Mouse (Mus musculus) embryonic facial prominence, embryonic 11.5 days (tissue): ENCODE data around the gene Rcsd1. TPM values are rescaled to one million over a fixed set of nuclear protein-coding genes. Genes with fewer than 3 reads are reported as not detected.

ENCODE experiments used
- ATAC-seq: fragments of 200-750 bp; cut with Nextera tagmentation; replicated peaks from 2 replicates; pipeline ENCODE4 v1.8.0; 2017; ENCODE audit warnings: low read depth; ENCODE audit not compliant: insufficient number of reproducible peaks, low FRiP score, low TSS enrichment
- DNase-seq: peaks from one replicate; pipeline ENCODE4 v3.0.0-alpha.2; 2015; ENCODE audit warnings: low spot score
- H3K27ac ChIP-seq: fragments of 300-500 bp; sonication (generic); replicated peaks from 2 replicates; pipeline ENCODE4 v1.5.1; 2014; ENCODE audit warnings: mild to moderate bottlenecking, low read depth, low read length, control low read depth
- H3K27me3 ChIP-seq: fragments of 300-500 bp; sonication (generic); 2 replicates; pipeline ENCODE4 v1.6.1; 2014; ENCODE audit warnings: mild to moderate bottlenecking, low read length, moderate library complexity, mixed read lengths; ENCODE audit not compliant: control insufficient read depth, insufficient read depth
- H3K36me3 ChIP-seq: fragments of 300-500 bp; sonication (generic); replicated peaks from 2 replicates; pipeline ENCODE4 v1.6.1; 2014; ENCODE audit warnings: low read depth, mild to moderate bottlenecking, low read length, moderate library complexity, mixed read lengths; ENCODE audit not compliant: control insufficient read depth, insufficient read depth
- H3K4me1 ChIP-seq: fragments of 300-500 bp; sonication (generic); 2 replicates; pipeline ENCODE4 v1.6.1; 2014; ENCODE audit warnings: low read length, mixed read lengths; ENCODE audit not compliant: control insufficient read depth, insufficient read depth
- H3K4me2 ChIP-seq: fragments of 300-500 bp; sonication (generic); 2 replicates; pipeline ENCODE4 v1.6.1; 2014; ENCODE audit warnings: low read depth, mild to moderate bottlenecking, control low read depth, low read length, moderate library complexity
- H3K4me3 ChIP-seq: fragments of 300-500 bp; sonication (generic); 2 replicates; pipeline ENCODE4 v1.5.1; 2014; ENCODE audit warnings: low read depth, low read length, control low read depth
- H3K9ac ChIP-seq: fragments of 300-500 bp; sonication (generic); replicated peaks from 2 replicates; pipeline ENCODE4 v1.6.1; 2014; ENCODE audit warnings: mild to moderate bottlenecking, control low read depth, low read length
- H3K9me3 ChIP-seq: fragments of 300-500 bp; sonication (generic); replicated peaks from 2 replicates; pipeline ENCODE4 v1.6.1; 2016; ENCODE audit warnings: mild to moderate bottlenecking, low read length, inconsistent platforms, mixed read lengths; ENCODE audit not compliant: control insufficient read depth
- WGBS: fragments of 180-500 bp; shearing (Covaris S2); extraction: QIAGEN DNeasy Blood & Tissue Kit; methylation state at CpG from one replicate; pipeline ENCODE4 v1.1.7; 2014; 5-methylcytosine and 5-hydroxymethylcytosine counted together
- polyA plus RNA-seq: library from polyadenylated mRNA; unstranded; fragments of >200 nt; fragmentation: Nextera tagmentation; extraction: Ambion mirVana; gene quantifications from 2 replicates; pipeline ENCODE4 v1.2.1, GENCODE M21; 2014

Gene Rcsd1
- polyA plus RNA-seq, 1 experiment from 2014 or later, result 8.3 TPM

DNA sequence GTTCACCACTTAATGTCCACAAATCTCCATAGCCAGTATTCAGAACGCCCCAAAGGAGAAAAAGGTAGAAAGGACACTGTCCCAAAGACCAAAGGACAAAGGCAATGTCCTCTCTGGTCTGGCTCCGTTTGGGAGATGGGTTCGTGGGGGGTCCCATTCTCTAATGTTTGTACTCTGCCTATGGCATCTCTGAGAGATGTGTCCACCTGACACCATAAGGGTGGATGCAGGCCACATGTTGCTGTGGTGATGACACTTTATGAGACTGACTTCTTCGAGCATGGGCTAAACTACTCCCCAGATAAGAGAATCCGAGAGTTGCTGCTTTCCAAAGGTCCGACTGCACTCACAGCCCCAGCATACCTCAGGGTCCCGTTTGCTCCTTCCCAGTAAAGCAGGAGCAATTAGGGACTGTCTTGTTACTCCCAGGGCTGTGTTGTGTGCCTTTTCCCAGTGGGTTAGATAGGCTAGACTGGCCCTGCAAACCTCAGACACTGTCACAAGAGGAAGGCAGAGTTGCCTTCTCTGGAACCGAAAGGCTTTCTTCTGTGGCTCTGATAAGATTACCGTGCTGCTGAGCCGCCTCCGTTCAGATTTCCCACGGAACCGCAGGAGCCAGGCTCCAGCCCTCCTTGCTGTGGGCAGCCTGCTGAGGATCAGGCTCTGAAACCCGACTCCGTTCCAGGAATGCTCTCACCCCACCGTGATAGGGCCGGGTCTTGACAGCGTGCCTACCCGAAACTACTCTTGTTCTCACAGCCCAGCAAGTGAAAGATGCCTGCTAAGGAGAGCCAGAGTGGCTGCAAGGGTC lies 7.1 kb downstream of the Rcsd1 start:
- Histone ChIP-seq H3K27me3 (peaks cover 2% of the 10 kb centered on the region; the same call in 1 of the 2 replicates), H3K27ac (no peak overlapping the region), H3K9me3 (no peaks in the 10 kb centered on the region), H3K9ac (no peak overlapping the region), H3K4me3 (no peak overlapping the region), H3K36me3 (no peaks in the 10 kb centered on the region), H3K4me1 (peaks cover 3% of the 10 kb centered on the region), H3K4me2 (peak overlapping the region; percentile 40)
- 13% methylated on average over 19 of the region's 19 CpGs for WGBS
- DNase-seq (peak; percentile 80), ATAC-seq (peak; percentile 49)

DNA sequence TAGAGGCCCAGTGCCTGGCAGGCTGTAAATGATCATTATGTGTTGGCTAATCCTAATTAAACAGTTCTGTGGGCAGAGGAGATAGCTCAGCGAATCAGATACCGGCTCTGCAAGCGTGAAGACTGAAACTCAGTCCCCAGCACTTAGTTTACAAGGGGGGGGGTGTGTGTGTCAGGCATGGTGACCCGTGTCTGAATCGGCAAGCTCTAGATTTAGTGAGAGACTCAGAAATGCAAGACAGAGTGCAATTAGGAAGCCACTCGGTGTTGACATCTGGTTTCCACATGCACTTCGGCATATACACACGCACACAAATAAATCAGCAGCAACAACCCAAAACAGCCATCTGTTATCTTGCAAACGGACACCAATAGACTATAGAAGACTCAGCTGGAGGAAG lies 8.0 kb downstream of the Rcsd1 start:
- H3K4me1 ChIP-seq, result peaks cover 3% of the 10 kb centered on the region
- no peaks in the 10 kb centered on the region for H3K27me3 ChIP-seq
- ATAC-seq (no peak), DNase-seq (no peak)
- no peaks in the 10 kb centered on the region for H3K36me3 ChIP-seq
- no peak overlapping the region for H3K27ac ChIP-seq
- H3K4me2 ChIP-seq, result no peak overlapping the region
- no peak overlapping the region for H3K4me3 ChIP-seq
- H3K9ac ChIP-seq, result no peak overlapping the region
- no peaks in the 10 kb centered on the region for H3K9me3 ChIP-seq
- WGBS, result 51% methylated on average over 9 of the region's 9 CpGs

- DNase-seq (no peak), ATAC-seq (no peak)
- Histone ChIP-seq H3K27me3 (no peaks in the 10 kb centered on the region), H3K4me3 (no peak overlapping the region), H3K4me2 (no peak overlapping the region), H3K9me3 (no peaks in the 10 kb centered on the region), H3K27ac (no peak overlapping the region), H3K4me1 (peaks cover 3% of the 10 kb centered on the region), H3K36me3 (no peaks in the 10 kb centered on the region), H3K9ac (no peak overlapping the region)
- 73% methylated on average over 6 of the region's 6 CpGs for WGBS
Observed at GRCm38 (mm10) chr1:165700933-165701518, 8.5 kb downstream of the Rcsd1 start.

DNA sequence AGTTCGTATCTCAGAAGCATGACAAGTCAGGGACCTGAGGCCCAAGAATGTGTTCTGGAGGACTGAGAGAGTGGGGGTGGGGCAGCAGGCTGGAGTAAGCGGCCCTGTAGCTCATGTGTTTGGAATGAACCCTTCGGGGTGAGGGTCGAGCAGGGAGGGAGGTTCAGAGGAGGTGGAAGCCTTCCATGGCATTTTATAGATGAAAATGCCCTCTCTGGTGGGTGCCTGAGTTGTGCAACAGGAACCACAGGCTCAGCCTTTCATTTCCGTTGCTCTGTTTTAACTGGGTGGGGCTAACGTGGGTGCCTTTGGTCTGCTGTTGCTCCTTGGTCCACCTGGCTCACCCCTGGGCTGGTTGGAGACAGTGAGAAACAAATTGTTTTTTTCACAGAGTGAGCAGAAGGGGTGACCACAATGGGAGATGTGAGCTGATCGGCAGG lies 9.2 kb downstream of the Rcsd1 start:
- no peak overlapping the region for H3K4me3 ChIP-seq
- 52% methylated on average over 7 of the region's 7 CpGs for WGBS
- no peaks in the 10 kb centered on the region for H3K36me3 ChIP-seq
- no peaks in the 10 kb centered on the region for H3K9me3 ChIP-seq
- ATAC-seq (no peak), DNase-seq (no peak)
- no peak overlapping the region for H3K27ac ChIP-seq
- no peak overlapping the region for H3K4me2 ChIP-seq
- H3K27me3 ChIP-seq, result no peaks in the 10 kb centered on the region
- peaks cover 3% of the 10 kb centered on the region for H3K4me1 ChIP-seq
- H3K9ac ChIP-seq, result no peak overlapping the region

GRCm38 (mm10) chr1:165697701-165698100 lies 11.9 kb downstream of the Rcsd1 start:
- WGBS, result 84% methylated on average over 8 of the region's 8 CpGs
- DNase-seq, result no peak
- Histone ChIP-seq H3K4me1 (peaks cover 6% of the 10 kb centered on the region), H3K27me3 (no peaks in the 10 kb centered on the region), H3K4me2 (no peak overlapping the region), H3K4me3 (no peak overlapping the region), H3K9me3 (no peaks in the 10 kb centered on the region), H3K27ac (no peak overlapping the region), H3K9ac (no peak overlapping the region), H3K36me3 (no peaks in the 10 kb centered on the region)
- ATAC-seq, result no peak

GRCm38 (mm10) chr1:165696870-165697269 lies 12.7 kb downstream of the Rcsd1 start:
- Histone ChIP-seq H3K27ac (no peak overlapping the region), H3K9me3 (no peaks in the 10 kb centered on the region), H3K27me3 (no peaks in the 10 kb centered on the region), H3K36me3 (no peaks in the 10 kb centered on the region), H3K4me2 (no peak overlapping the region), H3K4me1 (peaks cover 6% of the 10 kb centered on the region), H3K4me3 (no peak overlapping the region), H3K9ac (no peak overlapping the region)
- no peak for ATAC-seq
- no peak for DNase-seq
- 81% methylated on average over 7 of the region's 7 CpGs for WGBS

GRCm38 (mm10) chr1:165696040-165696439 lies 13.5 kb downstream of the Rcsd1 start:
- Histone ChIP-seq H3K9ac (no peak overlapping the region), H3K4me2 (no peak overlapping the region), H3K27ac (no peak overlapping the region), H3K36me3 (no peaks in the 10 kb centered on the region), H3K27me3 (no peaks in the 10 kb centered on the region), H3K9me3 (no peaks in the 10 kb centered on the region), H3K4me1 (peaks cover 3% of the 10 kb centered on the region; the same call in 1 of the 2 replicates), H3K4me3 (no peak overlapping the region)
- WGBS, result 88% methylated on average over 5 of the region's 5 CpGs
- DNase-seq, result no peak
- no peak for ATAC-seq

- no peaks in the 10 kb centered on the region for H3K9me3 ChIP-seq
- no peak overlapping the region for H3K4me3 ChIP-seq
- H3K9ac ChIP-seq, result no peak overlapping the region
- no peaks in the 10 kb centered on the region for H3K36me3 ChIP-seq
- H3K4me1 ChIP-seq, result peaks cover 3% of the 10 kb centered on the region; the same call in 1 of the 2 replicates
- no peaks in the 10 kb centered on the region for H3K27me3 ChIP-seq
- ATAC-seq (no peak), DNase-seq (no peak)
- H3K27ac ChIP-seq, result no peak overlapping the region
- no peak overlapping the region for H3K4me2 ChIP-seq
Observed at GRCm38 (mm10) chr1:165695392-165696014, 14.1 kb downstream of the Rcsd1 start.
